Mouse (Mus musculus) liver, embryonic 13.5 days (tissue): ENCODE data around the gene Hypk. TPM values are rescaled to one million over a fixed set of nuclear protein-coding genes. Genes with fewer than 3 reads are reported as not detected.

Source experiments
- ATAC-seq: fragments of 200-750 bp; cut with Nextera tagmentation; 2 replicates; pipeline ENCODE4 v1.8.0; 2017; ENCODE audit warnings: low read depth, mild to moderate bottlenecking, moderate number of reproducible peaks, moderate library complexity
- DNase-seq: peaks from one replicate; pipeline ENCODE4 v3.0.0; 2022
- H3K27ac ChIP-seq: fragments of 300-500 bp; sonication (generic); 2 replicates; pipeline ENCODE4 v1.5.1; 2015; ENCODE audit warnings: moderate library complexity, mild to moderate bottlenecking, inconsistent platforms
- H3K27me3 ChIP-seq: fragments of 300-500 bp; sonication (generic); 2 replicates; pipeline ENCODE4 v1.6.1; 2015; ENCODE audit warnings: mild to moderate bottlenecking, inconsistent platforms
- H3K36me3 ChIP-seq: fragments of 300-500 bp; sonication (generic); 2 replicates; pipeline ENCODE4 v1.6.1; 2015; ENCODE audit warnings: mild to moderate bottlenecking, inconsistent platforms
- H3K4me1 ChIP-seq: fragments of 300-500 bp; sonication (generic); replicated peaks from 2 replicates; pipeline ENCODE4 v1.6.1; 2015; ENCODE audit warnings: inconsistent platforms
- H3K4me2 ChIP-seq: fragments of 300-500 bp; sonication (generic); 2 replicates; pipeline ENCODE4 v1.6.1; 2015; ENCODE audit warnings: inconsistent platforms, mild to moderate bottlenecking, moderate library complexity
- H3K4me3 ChIP-seq: fragments of 300-500 bp; sonication (generic); replicated peaks from 2 replicates; pipeline ENCODE4 v1.5.1; 2015; ENCODE audit warnings: mild to moderate bottlenecking, inconsistent platforms
- H3K9ac ChIP-seq: fragments of 300-500 bp; sonication (generic); 2 replicates; pipeline ENCODE4 v1.6.1; 2015; ENCODE audit warnings: mild to moderate bottlenecking, inconsistent platforms
- H3K9me3 ChIP-seq: fragments of 300-500 bp; sonication (generic); replicated peaks from 2 replicates; pipeline ENCODE4 v1.6.1; 2016; ENCODE audit warnings: inconsistent platforms
- WGBS: fragments of 180-500 bp; shearing (Covaris S2); methylation state at CpG from one replicate; pipeline ENCODE4 v1.1.7; 2015; ENCODE audit not compliant: insufficient replicate concordance; 5-methylcytosine and 5-hydroxymethylcytosine counted together
- polyA plus RNA-seq: library from polyadenylated mRNA; unstranded; fragments of >200 nt; fragmentation: Nextera tagmentation; extraction: Ambion mirVana; gene quantifications from 2 replicates; pipeline ENCODE4 v1.2.1, GENCODE M21; 2015

Hypk gene
- 111 and 119 TPM in 2 replicates for polyA plus RNA-seq

DNA sequence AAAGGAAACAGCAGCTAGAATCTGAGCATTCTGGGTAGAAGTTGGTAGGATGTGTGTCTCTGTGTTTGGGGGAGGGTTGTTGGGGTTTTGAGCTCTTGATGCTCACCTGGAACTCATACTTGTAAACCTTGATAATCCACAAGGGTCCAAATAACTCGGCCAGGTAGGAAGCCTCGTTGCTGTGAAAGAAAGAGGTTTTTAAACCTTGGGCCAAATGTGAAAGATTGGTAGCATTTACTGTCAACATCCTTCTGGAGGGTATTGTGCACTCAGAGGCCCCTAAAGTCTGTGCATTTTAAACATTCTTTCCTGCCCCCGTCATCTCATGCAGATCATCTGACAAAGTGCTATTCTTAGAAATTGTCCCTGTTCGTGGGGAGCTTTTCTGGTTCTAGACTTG, at the start of gene Hypk:
Gene Hypk (plus strand): TSS at position 301 of the 400 bp plus-strand sequence.
- no peak within 1 kb of the TSS for H3K4me3 ChIP-seq
- H3K9ac ChIP-seq: no peak within 1 kb of the TSS; the same call in 1 of the 2 replicates
- no peaks in the 10 kb centered on the region for H3K27me3 ChIP-seq
- WGBS: 57% methylated on average over 4 of the region's 4 CpGs
- H3K36me3 ChIP-seq: peaks cover 27% of the 10 kb centered on the region
- peaks cover 60% of the 10 kb centered on the region for H3K4me1 ChIP-seq
- no peak for ATAC-seq
- no peaks in the 10 kb centered on the region for H3K9me3 ChIP-seq
- no peak within 1 kb of the TSS for H3K27ac ChIP-seq
- no peak for DNase-seq
- H3K4me2 ChIP-seq: no peak within 1 kb of the TSS

DNA sequence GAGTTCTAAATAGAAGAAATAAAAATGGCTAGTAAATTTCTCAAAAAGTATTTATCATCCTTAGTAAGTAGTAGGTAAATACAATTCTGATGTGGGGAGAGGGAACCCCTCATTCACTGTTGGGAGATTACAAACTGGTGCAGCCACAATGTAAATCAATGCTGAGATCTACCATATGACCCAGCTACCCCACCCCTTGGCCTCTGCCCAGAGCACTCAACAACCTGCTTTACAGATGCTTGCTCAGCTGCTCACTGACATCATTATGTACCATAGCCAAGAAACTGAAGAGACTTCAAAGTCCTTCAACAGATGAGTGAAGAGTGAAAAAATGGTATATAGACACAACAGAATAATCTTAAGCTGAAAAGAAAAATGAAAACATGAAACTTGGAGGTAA, 49.8 kb upstream of the Hypk start:
- no peak overlapping the region for H3K27ac ChIP-seq
- no peak for ATAC-seq
- no peak overlapping the region for H3K4me3 ChIP-seq
- no peaks in the 10 kb centered on the region for H3K4me1 ChIP-seq
- no peak overlapping the region for H3K4me2 ChIP-seq
- DNase-seq: no peak
- H3K9me3 ChIP-seq: no peaks in the 10 kb centered on the region
- no peak overlapping the region for H3K9ac ChIP-seq
- H3K36me3 ChIP-seq: no peaks in the 10 kb centered on the region
- H3K27me3 ChIP-seq: no peaks in the 10 kb centered on the region

DNA sequence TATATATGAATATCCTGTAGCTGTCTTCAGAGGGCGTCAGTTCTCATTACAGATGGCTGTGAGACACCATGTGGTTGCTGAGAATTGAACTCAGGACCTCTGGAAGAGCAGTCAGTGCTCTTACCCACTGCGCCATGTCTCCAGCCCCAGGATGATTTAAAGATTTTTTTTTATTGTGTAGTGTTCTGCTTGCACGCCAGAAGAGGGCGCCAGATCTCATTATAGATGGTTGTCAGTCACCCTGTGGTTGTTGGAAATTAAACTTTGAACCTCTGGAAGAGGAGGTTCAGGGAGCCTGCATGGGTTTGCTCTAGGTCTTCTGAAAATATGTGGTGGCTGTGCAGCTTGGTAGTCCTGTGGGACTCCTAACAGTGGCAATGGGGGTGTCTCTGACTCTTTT, 44.9 kb upstream of the Hypk start:
- Histone ChIP-seq H3K27me3 (no peaks in the 10 kb centered on the region), H3K9ac (no peak overlapping the region), H3K4me3 (no peak overlapping the region), H3K4me2 (no peak overlapping the region), H3K4me1 (peaks cover 12% of the 10 kb centered on the region), H3K27ac (no peak overlapping the region), H3K36me3 (no peaks in the 10 kb centered on the region), H3K9me3 (no peaks in the 10 kb centered on the region)
- peak; percentile 27; the same call in 1 of the 2 replicates for ATAC-seq
- 24% methylated on average over 4 of the region's 4 CpGs for WGBS
- peak; percentile 55 for DNase-seq

DNA sequence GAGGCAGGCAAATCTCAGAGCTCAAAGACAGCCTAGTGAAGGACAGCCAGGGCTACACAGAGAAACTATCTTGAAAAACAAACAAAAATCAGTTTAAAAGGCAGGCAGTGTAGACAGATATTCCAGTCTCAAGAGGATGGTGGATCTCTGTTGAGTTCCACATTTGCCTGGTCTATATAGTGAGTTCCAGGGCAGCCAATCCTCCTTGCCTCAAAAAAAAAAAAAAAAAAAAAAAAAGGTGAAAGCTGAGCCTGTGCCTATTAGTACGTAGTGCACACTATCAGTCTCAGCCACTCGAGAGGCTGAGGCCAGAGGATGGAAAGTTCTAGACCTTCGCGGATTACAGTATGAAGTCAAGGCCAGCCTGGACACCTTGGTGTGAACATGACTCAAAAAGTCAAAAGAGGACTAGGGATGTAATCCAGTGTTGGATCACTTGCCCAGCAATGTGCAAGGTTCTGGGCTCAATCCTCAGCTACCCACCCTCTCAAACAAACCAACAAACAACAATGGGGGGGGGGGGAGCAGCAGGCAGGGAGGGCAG, 40.2 kb upstream of the Hypk start:
- H3K36me3 ChIP-seq: peaks cover 18% of the 10 kb centered on the region
- peak; percentile 11; the same call in 1 of the 2 replicates for ATAC-seq

GRCm38 (mm10) chr2:121413387-121414042, 39.6 kb upstream of the Hypk start, which contains the start of the genes Pdia3 and Catsper2:
TSS of gene Pdia3 (plus strand) at chr2:121413775.
TSS of gene Catsper2 (minus strand) at chr2:121413792.
- Histone ChIP-seq H3K4me1 (peaks cover 52% of the 10 kb centered on the region), H3K27me3 (no peaks in the 10 kb centered on the region), H3K9me3 (no peaks in the 10 kb centered on the region), H3K36me3 (peaks cover 24% of the 10 kb centered on the region), H3K4me2 (peak within 1 kb of the TSS; percentile 88), H3K4me3 (peak within 1 kb of the TSS; percentile 98), H3K9ac (peak within 1 kb of the TSS; percentile 99), H3K27ac (peak within 1 kb of the TSS; percentile 95)
- under 1% methylated on average over 68 of the region's 68 CpGs for WGBS
- DNase-seq: peak; percentile 94
- ATAC-seq: peak; percentile 97

More for the DNA sequence above, 40.2 kb upstream of the Hypk start:
- H3K4me1 ChIP-seq: peaks cover 49% of the 10 kb centered on the region
- WGBS: 2% methylated on average over 4 of the region's 4 CpGs
- no peaks in the 10 kb centered on the region for H3K27me3 ChIP-seq
- H3K4me2 ChIP-seq: peak overlapping the region; percentile 88
- DNase-seq: peak; percentile 42
- H3K4me3 ChIP-seq: peak overlapping the region; percentile 98
- peak overlapping the region; percentile 99 for H3K9ac ChIP-seq
- peak overlapping the region; percentile 95 for H3K27ac ChIP-seq
- H3K9me3 ChIP-seq: no peaks in the 10 kb centered on the region

GRCm38 (mm10) chr2:121414139-121414685, 38.9 kb upstream of the Hypk start:
- Histone ChIP-seq H3K27me3 (no peaks in the 10 kb centered on the region), H3K9ac (peak overlapping the region; percentile 99), H3K4me2 (peak overlapping the region; percentile 88), H3K9me3 (no peaks in the 10 kb centered on the region), H3K36me3 (peaks cover 30% of the 10 kb centered on the region), H3K27ac (peak overlapping the region; percentile 95), H3K4me3 (peak overlapping the region; percentile 98), H3K4me1 (peaks cover 59% of the 10 kb centered on the region)
- peak; percentile 70 for ATAC-seq
- peak; percentile 40 for DNase-seq
- 0% methylated on average over 32 of the region's 32 CpGs for WGBS

GRCm38 (mm10) chr2:121415103-121415502, 38.0 kb upstream of the Hypk start:
- DNase-seq: no peak
- 0 out of 2 replicates have a peak overlapping the region, but pooled peaks have one; percentile 95 for H3K27ac ChIP-seq
- 26% methylated on average over 3 of the region's 3 CpGs for WGBS
- peaks cover 34% of the 10 kb centered on the region for H3K36me3 ChIP-seq
- peak overlapping the region; percentile 88 for H3K4me2 ChIP-seq
- H3K27me3 ChIP-seq: no peaks in the 10 kb centered on the region
- no peaks in the 10 kb centered on the region for H3K9me3 ChIP-seq
- peak overlapping the region; percentile 99 for H3K9ac ChIP-seq
- ATAC-seq: no peak
- peak overlapping the region; percentile 98 for H3K4me3 ChIP-seq
- peaks cover 59% of the 10 kb centered on the region for H3K4me1 ChIP-seq

DNA sequence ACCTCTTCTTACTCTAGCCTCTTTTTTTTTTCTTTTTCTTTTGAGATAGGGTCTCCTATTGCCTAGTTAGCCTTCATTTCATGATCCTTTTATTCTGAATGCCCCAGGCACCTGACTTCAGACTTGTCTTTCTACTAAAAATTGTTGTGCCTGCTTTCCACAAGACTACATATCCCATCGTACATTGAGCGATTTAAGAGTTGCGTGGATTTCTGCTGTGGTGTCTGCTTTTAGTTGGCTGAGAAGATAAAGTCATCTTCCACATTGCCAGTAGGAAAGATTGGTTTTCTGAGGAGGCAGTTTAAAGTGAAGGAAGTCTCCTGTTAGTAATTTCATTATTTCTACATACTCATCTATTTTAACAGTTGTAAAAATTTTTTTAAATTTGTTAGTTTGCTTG, 37.5 kb upstream of the Hypk start:
- Histone ChIP-seq H3K27me3 (no peaks in the 10 kb centered on the region), H3K4me1 (peaks cover 59% of the 10 kb centered on the region), H3K27ac (0 out of 2 replicates have a peak overlapping the region, but pooled peaks have one; percentile 10), H3K9ac (peak overlapping the region; percentile 99), H3K4me2 (peak overlapping the region; percentile 88), H3K9me3 (no peaks in the 10 kb centered on the region), H3K36me3 (peaks cover 36% of the 10 kb centered on the region), H3K4me3 (peak overlapping the region; percentile 98)
- DNase-seq: no peak
- no peak for ATAC-seq
- 63% methylated on average over 3 of the region's 3 CpGs for WGBS

DNA sequence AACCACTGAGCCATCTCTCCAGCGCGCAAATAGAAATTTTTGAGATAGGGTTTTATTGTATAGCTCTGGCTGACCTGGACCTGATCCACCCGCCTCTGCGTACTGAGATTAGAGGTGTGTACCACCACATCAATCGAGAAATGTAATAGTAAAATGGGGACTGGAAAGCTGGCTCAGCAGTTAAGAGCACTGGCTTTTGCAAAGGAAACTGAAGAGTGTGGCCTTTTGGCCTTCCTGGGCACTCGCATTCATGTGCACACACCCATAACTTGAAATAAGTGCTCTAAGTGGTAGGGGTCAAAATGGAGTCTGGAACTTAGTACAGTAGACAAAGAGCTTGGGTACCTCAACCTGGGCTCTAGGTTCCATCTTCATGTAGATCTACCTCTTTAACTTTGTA, 36.7 kb upstream of the Hypk start:
- ATAC-seq: no peak
- Histone ChIP-seq H3K27ac (no peak overlapping the region), H3K4me3 (peak overlapping the region; percentile 98; the same call in 1 of the 2 replicates), H3K9me3 (no peaks in the 10 kb centered on the region), H3K4me2 (peak overlapping the region; percentile 88), H3K36me3 (peaks cover 39% of the 10 kb centered on the region), H3K9ac (0 out of 2 replicates have a peak overlapping the region, but pooled peaks have one; percentile 11), H3K4me1 (peaks cover 59% of the 10 kb centered on the region), H3K27me3 (no peaks in the 10 kb centered on the region)
- DNase-seq: no peak
- WGBS: 84% methylated on average over 6 of the region's 6 CpGs

DNA sequence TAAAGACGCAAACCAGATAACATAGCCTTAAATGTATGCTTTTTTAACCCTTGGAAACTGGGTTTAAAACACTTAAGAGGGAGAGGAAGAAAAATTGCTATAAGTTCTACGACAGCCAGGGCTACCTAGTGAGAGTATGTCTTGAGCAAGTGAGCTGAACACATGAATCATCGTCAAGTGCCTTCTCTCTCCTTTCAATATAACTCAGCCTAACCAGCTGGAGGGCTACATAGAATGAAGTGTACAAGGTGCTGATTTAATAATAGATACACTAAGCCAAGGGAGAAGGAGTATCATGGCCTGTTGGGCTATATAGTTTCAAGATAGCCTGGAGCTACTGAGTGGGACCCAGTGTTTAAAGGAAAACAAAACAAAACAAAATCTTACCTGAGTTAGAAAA, 34.6 kb upstream of the Hypk start:
- Histone ChIP-seq H3K4me2 (no peak overlapping the region), H3K9ac (no peak overlapping the region), H3K27ac (no peak overlapping the region), H3K4me3 (no peak overlapping the region), H3K9me3 (no peaks in the 10 kb centered on the region), H3K27me3 (no peaks in the 10 kb centered on the region), H3K4me1 (peaks cover 46% of the 10 kb centered on the region), H3K36me3 (peaks cover 59% of the 10 kb centered on the region)
- WGBS: 90% methylated on average over 3 of the region's 3 CpGs
- ATAC-seq (no peak), DNase-seq (no peak)

DNA sequence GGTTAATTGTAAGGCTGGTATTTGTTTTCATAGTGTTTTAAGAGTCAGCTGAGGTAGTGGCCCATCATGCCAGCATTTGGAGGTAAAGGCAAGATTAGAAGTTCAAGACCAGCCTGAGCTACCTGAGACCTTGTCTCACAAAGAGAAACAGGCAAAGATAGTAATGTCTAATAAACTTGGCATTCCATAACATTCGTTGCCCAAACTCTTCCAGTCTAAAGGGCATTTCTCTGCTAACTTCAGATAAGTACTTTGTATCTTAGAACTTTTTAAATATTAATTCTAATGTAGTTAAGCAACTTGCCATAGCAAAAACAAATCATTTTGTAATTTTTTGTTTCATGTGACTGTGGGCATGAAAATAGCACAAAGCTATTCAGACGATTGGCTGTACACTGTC, 29.9 kb upstream of the Hypk start:
- H3K9ac ChIP-seq: no peak overlapping the region
- no peak overlapping the region for H3K27ac ChIP-seq
- peaks cover 83% of the 10 kb centered on the region for H3K36me3 ChIP-seq
- peaks cover 9% of the 10 kb centered on the region; the same call in 1 of the 2 replicates for H3K4me1 ChIP-seq
- DNase-seq (no peak), ATAC-seq (no peak)
- WGBS: 77% methylated on average over 2 of the region's 2 CpGs
- no peak overlapping the region for H3K4me3 ChIP-seq
- H3K9me3 ChIP-seq: no peaks in the 10 kb centered on the region
- no peaks in the 10 kb centered on the region for H3K27me3 ChIP-seq
- H3K4me2 ChIP-seq: no peak overlapping the region
